Mouse (Mus musculus): Measurements from ENCODE around the gene Myo1e.

The Myo1e gene

DNA sequence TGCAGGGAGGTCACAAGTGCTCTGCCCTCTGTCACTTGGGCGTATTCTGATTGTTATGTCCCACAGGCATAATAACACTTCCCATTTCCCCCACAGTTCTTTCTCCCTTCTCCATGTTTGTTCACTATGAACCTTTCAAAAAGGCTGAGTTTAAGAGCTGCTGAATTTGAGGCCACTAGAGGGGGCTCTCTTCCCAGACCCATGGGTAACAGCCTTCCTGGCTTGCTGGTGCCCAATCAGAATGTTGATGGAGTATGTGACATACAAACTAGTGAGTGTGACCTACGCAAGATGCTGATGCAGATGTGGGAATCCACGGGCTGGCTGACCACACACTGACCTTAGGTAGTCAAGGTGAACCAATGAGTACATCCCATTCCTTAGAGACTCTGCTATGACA lies 201.6 kb downstream of the Myo1e start:
- DNase-seq (ENCODE audit: low read depth, low spot score): no peak

DNA sequence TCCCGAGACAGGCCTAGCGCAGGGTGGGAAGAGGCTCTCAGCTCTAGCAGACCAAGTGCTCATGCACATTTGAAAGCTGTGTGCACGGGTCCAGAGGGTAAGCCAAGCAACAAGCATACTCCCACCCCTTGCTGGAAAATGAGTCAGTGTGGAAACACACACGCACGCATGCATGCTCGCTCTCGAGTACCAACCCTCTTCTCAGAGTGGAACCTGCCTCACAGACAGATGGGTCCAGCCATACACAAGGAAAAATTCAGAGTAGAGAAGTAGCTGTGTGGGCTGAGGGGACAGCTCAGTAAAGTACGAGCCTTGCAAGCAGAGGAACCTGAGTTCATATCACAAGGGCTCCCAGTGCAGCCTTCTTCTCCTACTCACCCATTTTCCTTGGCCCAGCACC lies 202.6 kb downstream of the Myo1e start:
- no peak for DNase-seq (ENCODE audit: low read depth, low spot score)

DNA sequence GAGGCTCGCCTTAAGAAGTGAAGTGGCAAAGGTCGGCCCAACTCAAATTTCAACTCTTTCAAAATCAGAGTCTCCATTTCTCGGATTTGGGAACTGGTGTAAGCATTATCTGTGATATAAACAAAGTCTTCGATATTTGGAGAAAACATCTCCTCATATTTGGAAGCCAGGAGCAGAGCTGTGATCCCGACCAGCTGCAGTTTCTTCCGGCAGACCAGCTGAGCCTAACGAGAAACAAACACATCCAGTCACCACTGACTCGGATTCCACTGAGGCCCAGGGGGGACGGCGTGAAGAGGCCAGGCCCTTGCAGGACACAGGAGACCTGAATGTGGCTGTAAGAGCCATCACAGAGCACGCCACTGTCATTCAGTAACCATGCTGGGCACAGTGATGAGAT lies 203.5 kb downstream of the Myo1e start:
- no peak for DNase-seq (ENCODE audit: low read depth, low spot score)

DNA sequence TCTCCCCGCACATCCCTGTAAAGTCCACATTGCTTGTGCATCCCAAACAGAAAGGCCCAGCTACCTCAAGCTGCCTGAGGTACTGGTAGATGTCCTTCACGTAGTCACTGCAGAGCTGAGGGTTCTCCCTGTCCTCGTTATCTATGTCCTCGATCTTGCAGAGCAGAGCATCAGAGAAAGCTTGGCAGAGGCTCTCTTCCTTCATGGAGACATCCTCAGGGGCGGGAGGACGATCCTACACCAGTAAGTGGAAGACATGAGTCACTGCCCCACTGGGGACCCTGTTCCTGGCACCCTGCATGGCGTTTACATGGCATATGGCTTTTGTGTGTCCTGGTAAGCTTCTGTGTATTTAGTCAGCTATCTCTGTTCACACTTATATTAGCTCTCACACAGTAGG lies 205.9 kb downstream of the Myo1e start:
- DNase-seq (ENCODE audit: low read depth, low spot score): no peak

DNA sequence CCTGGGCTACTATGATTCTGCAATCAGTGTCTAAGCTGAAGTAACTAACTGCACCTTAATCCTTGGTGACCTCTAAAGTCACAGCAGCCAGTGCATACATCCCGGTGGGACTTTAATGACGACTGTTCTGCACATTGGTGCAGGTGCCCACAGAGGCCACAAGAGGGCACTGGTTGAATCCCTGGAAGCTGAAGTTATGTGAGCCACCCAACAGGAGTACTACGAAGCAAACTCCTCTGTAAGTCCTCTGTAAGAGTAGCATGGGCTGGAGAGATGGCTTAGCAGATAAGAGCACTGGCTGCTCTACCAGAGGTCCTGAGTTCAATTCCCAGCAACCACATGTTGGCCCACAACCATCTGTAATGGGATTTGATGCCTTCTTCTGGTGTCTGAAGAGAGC lies 209.3 kb downstream of the Myo1e start:
- no peak for DNase-seq (ENCODE audit: low read depth, low spot score)

DNA sequence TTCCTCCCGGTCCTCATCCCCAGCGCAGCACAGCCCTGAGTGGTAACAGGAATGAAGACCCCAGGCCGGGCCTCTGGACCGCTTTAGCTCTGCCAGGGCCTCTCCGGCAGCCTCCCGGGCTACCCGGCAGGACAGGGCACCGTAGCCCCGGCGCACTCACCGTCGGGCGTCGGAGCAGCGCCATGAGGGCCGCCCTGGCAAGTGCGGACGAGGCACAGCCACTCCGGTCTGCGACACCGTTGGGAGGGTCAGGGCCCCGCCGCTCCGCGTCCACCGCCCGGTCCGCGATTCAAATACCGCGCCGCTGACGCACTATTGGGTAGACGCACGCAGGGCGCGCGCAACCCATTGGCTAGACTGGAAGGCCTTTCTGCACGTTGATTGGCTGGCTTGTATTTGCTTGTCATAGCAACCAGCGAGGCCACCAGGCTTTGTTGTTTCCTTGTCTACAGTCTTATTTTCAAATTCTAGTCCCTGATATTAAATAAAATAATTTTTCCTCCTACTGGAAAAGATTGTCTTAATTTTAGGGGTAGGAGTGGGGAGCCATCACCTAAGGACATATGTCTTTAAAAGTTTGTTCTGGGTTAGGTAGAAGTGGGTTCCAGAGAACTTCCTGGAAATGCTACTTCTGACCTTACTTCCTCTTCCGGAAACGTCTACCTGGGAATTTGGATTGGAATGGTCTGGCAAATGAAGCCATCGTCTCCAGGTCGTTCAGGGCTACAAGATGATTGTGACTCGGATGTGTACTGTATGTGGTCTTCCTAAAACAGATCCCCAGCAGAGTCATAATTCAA lies 214.3 kb downstream of the Myo1e start, which contains the start of gene Ccnb2:
Gene Ccnb2, minus strand, starts transcription at position 291 of the 800 bp plus-strand sequence.
- peak; percentile 70 for DNase-seq (ENCODE audit: low read depth, low spot score)

DNA sequence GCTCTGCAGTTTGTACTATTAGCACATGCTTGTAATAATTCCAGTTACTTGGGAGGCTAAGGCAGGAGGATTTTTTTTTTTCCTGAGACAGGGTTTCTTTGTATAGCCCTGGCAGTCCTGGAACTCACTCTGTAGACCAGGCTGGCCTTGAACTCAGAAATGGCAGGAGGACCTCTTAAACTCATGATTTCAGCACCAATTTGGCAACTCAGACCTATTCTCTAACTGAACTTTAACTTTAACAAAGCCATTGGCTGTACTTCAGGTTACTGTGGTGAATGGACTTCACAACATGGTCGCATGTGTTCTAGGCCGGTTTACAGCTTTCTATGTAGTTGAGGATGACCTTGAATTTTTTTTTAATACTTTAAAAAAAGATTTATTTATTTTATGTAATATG lies 215.5 kb downstream of the Myo1e start:
- DNase-seq (ENCODE audit: low read depth, low spot score): no peak

DNA sequence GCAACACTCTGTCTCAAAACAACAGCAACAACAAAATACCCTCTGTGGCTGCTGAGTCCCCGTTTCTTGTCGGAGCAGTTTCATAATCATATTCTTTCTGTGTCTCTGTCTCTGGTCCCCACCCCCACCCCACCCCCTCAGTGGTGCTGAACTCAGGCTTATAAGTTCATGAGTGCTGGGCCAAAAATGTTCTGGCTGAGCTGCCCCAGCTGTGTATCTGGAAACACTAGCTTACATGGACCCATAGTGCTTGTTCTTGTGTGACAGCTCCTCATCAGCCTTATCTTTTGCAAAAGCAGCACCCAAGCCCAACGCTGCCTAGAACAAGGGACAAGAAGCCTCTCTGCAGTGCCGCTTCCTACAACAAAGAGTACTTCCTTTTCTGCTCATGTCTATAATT lies 232.8 kb downstream of the Myo1e start:
- no peak for DNase-seq (ENCODE audit: low read depth, low spot score)

DNA sequence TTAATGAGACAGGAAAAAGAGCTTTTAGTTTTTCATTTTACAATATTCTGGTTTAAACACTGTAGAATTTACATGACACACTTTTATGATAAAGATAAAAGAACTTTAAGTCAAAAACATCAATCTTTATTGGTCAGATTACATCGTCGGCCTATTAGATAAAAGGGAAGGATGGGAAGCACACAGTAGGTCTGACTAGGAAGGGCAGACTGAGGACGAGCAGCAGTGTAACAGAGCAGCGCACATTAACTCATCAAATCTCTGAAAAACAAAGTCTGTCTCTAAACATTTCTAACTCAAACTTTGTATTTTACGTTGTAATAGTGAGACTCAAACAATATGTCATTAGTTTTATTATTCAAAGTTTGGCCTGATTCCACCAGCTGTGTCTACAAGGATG lies 241.9 kb downstream of the Myo1e start:
- no peak for DNase-seq (ENCODE audit: low read depth, low spot score)
